Mouse (Mus musculus) spleen, adult 12 weeks (tissue): ENCODE measurements around the gene Tcf7.

Source experiments
- DNase-seq: peaks from one replicate; pipeline ENCODE4 v3.0.0; 2022; ENCODE audit warnings: low spot score

The Tcf7 gene

DNA sequence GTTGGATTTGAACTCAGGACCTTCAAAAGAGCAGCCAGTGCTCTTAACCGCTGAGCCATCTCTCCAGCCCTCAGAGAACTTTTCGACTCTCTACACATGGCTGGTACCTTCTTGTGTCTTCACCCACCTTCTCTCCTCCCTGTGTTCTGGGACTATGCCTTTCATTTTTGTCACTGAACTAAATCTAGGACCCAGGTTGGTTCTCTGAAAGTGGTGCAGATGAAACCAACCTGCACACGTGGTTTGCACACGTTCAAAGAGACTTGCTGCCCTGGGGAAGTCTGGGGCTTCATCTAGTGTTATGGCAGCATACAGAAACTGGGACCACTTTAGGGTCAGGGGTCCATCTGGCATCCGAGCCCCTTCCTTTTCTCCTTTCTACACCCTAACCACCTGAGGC is 15.5 kb downstream of the Tcf7 start:
- no peak for DNase-seq

DNA sequence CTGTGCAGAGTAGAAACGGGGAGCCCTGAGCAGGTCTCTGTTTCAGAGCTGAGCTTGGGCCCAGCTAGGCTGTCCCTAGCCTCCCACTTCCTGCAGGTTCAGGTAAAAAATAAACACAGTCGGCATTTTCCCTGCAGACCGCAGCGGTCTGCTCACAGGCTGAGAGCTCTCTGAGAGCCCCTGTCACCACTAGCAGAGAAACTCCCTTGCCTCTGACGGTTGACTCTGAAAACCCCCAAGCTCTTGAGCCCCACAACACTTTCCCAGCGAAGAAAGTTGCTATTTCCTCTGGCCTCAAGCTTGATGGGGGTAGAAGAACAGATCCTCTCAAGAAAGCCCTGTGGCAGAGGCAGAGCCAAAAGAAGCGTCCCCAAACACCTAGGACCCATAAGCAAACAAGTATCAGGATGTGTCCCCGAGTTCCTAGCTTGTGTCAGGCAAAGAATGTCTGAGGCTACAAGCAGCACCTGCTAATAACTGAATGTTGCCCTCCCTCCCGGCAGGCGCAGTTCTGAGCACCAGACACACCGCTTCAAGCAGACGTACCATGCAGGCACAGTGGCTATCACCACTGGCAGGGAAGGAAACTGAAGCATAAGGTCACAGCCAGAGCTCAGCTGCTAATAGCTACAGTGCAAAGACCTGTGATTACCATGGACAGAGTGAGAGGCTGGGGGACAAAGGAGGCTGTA is 17.1 kb downstream of the Tcf7 start:
- no peak for DNase-seq

DNA sequence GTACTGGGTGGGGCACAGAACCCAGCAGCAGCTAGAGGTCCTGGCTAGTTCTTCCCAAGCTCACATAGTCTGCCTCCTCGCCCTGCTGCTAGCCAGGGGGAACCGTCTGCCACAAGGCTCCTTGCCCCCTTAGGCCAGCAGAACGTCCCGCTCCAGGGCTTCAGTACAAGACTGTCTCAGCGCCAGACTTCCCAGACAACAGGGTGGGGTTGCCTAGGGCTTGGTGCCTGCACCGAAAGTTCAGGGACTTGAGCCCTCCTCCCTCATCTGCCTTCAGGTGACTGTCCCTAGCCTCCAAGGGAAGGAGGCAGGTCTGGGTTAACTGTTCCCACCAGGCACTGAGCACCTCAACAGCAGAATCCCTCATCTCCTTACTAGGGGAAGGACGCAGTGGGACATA is 17.9 kb downstream of the Tcf7 start:
- DNase-seq: no peak

DNA sequence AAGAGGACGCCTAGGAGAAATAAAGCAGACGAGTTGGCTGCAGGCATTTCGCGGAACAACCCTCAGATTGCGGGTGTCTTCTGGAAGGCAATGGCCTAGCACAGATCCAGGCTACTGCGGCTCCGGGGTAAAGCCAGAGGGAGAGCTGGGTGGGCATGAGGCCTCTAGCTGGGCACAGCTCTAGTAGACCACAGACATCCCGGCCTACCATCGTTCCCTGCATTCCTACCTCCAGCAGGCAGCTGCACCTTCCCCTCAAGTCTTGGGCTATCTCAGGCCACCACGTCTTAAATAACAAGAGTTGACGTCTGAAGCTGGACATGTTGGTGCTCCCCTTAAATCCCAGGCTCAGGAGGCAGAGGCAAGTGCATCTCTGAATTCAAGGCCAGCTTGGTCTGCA is 20.5 kb downstream of the Tcf7 start:
- no peak for DNase-seq

DNA sequence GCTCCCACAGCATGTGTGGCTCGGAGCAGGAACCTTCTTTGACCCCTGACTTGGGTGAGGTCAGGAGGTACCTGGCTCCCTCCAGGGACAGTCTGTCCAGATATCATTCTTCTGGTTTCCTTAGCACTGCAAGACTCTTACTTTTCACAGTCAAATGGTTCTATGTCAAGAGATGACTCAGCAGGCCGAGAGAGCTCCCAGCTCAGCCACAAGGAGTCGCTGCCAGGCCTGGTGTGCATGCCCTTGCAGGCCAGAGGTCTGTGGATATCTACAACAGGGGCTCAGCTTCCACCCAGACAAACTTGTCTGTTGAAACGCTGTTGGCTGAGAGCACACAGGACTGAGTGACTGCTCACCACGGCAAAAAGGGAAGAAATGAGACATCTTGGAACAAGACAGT is 20.9 kb downstream of the Tcf7 start:
- DNase-seq: no peak

DNA sequence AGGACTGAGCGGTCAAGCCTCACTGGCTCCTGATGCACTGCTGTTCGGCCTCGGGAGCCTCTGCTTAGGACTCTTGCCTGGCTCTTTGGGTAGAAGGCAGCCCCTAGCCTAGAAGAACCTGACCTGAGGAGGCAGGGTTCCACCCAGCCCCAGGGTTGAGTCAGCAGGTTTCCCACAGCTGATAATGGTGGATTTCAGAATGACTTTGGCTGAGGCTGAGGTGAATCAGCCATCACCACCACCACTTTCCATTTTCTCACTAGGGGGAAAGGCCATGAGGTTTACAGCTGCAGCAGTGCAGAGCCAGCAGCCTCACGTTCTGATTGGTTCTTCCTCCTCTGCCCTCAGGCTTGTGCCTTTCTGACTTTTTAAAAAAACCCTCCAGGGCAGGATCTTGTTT is 21.9 kb downstream of the Tcf7 start:
- DNase-seq: no peak

DNA sequence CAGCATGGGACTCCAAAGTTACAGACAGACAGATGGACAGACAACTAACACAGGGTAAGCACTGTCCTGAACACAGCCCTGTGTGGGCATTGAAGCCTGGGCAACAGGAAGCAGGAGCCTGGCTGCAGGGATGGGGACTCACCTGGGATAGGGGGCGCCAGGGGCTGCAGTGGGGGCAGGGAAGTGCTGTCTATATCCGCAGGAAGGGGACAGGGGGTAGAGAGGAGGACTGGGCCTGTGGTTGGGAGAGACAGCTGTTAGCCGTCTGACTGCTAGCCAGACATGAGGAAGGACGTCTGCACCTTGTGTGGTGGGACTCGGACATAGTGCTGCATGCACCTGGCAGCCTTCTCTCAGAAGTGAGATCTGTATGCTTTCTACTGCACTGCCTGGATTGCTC is 24.1 kb downstream of the Tcf7 start:
- no peak for DNase-seq

DNA sequence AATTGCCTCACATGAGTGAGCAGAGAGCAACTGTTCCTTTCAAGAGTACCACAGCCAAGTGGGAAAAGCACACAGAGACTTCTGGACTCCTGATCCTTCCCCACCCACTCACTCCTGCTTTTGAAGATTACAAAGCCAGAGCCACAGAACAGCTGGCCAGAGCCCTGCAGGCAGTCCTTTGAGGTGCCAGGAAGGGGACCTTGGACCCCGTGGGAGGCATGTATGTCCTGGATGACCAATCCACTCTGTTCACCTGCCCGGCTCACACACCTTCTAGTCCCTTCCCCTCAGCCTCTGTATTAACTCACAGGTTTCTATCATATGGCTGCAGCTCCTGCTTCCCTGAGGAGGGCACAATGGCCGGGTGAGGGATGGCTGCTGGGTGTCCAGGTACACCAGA is 25.4 kb downstream of the Tcf7 start:
- DNase-seq: no peak

DNA sequence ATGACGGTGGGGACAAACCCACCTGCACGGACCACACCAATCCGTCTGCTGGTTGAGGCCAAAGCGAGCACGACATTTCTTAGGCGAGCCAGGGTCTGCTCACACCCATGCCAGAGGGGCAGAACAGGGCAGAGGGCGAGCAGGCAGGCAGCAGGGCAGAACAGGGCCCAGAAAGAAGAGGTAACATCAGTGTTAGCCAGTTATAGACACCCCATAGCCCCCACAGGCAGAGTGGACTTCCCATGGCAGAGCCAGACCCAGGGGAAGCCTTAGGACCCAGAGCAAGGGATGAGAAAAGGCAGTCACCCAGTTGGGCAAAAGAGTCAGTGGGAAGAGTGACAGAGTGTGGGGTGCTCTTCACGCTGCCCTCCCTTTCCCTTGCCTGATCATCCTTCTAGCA is 27.7 kb downstream of the Tcf7 start:
- no peak for DNase-seq

DNA sequence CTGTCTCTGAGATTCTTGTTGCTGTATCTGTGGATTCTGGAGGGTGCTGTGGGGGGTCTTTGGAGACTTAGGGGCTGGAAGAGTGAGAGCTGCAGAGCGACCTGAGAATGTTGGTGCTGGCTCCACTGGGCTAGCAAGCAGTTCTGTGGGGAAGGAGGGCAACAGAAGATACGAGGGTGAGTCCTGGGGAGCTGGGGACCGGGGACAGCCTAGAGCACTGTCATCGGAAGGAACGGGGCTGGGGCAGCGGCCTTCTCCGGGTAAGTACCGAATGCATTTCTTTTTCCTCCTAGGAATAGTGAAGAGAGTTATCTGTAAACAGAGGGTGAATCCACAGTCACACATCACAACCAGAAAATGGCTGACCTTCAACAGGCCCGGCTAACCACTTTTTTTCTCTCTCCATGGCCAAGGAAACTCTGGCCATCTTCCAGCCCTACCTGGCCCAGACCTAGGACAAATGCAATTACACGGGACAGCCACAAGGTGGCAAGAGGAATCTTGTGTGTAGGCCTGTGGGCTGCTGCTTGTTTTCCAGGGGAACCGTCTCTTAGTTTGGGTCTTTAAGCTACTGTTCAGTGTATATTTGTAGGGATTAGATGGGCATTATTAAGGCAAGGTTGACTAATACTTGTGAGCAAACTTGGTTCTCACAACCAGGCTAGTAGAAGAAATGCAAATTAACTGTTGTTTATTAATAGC is 29.0 kb downstream of the Tcf7 start:
- DNase-seq: no peak

DNA sequence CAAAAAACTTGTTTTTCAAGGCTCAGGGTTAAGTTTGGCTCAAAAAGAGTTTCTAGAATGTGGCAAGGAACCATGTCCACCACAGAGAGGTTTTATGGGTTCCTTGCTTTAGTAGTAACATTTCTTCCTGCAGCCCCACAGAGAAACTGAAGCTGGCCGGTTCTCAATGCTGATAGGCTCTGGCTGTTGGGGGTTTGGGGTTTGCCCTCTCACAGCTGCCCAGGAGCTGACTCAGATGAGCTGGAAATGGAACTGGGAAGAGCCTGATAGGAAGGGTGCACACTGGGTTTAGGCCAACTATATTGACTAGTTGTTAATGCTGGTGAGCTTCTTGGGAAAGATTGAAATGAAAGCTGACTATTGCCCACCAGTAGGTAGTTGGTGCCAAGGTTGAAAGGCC is 30.1 kb downstream of the Tcf7 start:
- no peak for DNase-seq

DNA sequence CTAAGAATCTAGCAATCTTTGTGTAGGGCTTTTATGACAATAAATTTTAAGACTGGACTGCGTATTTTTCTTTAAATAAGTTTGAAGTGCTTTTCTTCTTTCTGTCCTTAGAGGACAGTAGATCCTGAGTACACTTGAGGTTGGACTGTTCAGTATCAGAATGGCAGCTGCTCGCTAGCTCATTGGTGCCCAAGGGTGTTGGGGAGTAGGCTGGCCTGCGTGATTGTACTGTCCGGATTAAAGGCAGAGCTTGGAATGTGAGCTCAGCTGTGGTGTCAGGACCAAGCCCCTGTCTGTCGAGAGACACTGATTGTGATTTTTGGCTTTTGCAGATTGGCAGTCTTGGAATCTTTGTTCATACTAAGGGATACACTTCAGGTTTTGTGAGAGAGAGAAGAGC is 31.0 kb downstream of the Tcf7 start:
- DNase-seq: no peak

DNA sequence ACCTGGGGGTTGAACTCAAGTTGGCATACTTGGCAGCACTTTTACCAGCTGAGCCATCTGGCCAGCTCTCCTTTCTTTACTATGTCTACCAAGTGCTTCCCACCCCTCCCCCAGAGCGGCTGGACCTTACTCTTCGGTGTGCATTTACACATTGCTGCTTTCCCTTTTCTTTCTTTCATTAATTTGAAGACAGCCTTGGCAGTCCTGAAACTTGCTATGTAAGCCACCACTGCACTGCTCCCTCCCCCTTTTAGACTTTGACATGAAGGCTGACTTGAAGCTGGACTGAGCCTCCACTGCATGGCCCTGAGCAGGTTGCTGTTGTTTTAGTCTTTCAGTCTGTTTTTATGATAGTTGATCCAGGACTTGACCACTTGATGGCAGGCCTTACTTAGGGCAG is 33.4 kb downstream of the Tcf7 start:
- DNase-seq: no peak

DNA sequence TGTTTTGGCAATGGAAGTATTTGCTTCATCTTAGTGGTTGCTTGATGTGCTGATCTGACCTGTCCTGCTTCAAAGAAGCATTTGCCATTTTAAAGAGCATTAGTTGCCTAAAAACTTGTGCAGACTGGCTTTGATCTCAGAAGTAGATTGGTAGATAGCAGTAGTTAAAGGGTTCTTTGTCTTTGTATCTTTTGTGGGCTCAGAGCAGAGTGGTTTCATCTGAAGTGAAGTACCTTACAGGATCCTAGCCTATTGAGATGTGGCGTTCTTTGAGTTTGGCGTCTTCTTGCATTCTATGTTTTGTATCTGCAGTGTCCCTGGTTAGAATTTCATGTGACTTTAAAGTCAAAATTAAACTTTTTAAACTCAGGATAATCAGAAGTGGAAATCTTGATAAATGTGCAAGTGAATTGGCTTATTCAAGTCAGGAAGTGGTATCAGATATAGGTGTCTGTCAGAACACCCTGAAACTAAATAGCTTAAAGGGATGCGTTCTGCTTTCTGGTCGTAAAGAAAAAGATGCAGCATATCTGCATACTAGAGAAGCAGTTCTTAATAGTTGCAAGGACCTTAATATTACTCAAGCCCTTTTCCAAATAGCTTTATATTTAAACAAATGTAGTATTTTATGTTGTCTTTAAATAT is 41.8 kb downstream of the Tcf7 start:
- no peak for DNase-seq

DNA sequence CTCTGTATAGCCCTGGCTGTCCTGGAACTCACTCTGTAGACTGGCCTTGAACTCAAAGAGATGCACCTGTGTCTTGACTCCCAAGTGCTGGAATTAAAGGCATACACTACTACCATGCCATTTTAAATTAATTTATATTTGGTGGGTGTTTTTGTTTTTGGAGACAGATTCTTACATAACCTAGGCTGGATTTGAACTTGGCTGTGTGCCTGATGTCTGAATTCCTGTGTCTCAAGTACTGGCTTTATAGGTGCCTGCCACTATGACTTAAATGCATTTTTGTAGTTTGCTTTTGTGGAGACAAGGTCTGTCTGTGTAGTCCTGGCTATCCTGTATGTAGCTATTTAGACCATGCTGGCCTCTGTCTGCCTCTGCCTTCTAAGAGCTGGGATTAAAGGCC is 48.3 kb downstream of the Tcf7 start:
- no peak for DNase-seq

DNA sequence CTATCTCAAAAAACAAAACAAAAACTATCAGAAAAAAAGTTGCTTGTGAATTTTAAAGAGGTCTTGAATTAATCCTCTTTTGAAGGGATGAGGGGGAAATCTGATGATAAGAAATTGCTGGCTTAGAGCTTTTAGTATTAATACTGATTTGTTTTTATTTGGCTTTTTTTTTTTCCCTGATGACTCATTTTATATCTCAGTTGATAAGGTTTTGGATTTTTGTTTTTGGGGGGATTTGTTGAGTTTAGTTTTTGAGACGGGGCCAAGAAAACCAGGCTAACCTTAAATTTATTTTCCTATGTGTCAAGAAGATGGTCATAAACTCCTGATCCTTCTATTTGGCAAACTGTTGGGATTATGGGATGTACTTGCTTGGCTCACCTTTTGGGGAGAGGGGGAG is 48.9 kb downstream of the Tcf7 start:
- DNase-seq: no peak

DNA sequence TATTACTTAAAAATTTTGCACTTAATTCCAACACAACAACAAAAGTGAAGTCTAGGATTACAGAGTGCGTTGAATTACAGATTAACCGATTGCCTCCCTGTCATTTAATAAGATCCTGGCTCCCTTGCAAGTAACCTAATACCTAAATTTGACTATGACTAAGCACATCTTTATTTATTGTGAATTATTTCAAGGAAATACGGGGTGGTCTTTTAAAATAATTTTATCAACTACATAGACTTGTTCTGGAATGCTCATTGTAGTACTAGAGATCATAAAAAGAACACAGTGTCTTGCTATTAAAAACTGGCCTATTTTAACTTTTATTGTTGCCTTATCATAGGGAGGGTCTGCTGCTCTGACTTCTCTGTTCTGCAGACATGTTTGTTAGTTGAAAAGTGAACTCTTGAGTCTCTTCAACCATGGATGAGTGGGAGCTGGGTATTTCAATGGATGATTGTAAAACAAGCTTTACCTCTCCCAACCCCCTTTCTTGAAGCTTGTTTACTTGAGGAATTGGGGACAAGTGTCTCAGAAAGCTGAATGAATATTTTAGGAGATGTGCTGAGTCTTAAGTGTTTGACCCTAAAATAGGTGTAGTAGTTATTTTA is 49.7 kb downstream of the Tcf7 start:
- DNase-seq: no peak

DNA sequence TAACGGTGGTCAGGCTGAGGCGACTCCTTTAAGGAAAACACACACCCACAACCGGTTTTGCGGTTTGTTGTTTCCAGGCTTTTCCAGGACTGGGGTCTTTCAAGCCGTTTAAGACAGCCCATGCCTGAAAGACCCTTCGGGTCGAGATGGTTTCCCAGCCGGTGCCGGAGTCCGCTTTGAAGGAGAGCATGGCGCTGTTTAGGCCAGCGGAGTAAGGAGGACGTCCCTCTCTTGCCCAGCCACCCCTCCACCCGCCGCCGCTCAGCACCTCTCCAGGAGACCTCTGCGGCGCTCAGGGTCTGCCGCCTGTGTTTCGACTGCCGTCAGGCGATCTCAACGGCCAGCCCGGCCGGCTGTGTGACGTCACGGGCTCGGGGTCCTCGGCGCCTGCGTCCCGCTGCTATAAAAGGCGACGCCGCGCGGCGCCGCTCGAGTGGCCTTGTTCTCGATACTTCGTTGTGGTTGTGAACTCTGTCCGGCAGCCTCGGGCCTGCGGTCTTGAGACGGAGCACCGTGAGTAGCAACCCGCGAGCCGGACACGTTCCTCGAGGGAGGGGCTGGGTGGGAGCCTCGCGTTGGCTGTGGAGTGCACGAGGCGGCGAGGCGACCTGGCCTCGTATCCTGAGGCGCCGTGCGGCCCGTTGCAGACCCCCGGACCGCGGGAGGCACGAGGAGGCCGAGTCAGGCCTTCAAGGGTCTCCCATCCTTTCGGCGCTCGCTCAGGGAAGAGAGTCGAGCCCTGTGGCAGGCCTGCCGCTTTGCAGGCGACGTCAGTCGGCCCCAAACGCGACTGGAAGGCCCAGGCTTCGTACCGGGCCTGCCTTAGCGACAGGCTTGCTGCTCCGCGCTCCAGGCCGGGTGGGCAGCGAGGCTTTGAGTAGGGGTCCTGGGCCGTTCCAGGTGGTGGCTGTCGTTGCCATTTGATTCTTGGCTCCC is 50.9 kb downstream of the Tcf7 start, which contains the start of gene Skp1a:
Gene Skp1a, plus strand, starts transcription at position 390 of the 936 bp plus-strand sequence.
- DNase-seq: peak; percentile 89

DNA sequence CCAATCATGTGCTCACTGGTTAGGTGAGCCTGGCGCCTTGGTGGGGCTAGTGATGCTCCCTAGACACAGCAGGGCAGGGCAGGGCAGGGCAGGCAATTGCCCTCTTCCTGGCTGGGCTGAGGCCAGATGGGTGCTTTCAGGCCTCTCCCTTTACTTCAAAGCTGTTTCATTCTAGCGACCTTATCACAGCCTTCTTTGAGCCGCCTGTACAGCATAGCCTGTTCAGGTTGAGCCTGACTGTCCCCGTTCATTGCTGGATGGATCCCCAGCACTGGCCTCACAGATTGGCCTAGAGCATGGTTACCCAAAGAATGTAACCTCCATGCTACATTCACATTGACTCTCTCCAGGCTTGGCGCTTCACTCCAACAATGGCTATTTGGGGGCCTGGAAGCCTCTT is 52.1 kb downstream of the Tcf7 start:
- no peak for DNase-seq

DNA sequence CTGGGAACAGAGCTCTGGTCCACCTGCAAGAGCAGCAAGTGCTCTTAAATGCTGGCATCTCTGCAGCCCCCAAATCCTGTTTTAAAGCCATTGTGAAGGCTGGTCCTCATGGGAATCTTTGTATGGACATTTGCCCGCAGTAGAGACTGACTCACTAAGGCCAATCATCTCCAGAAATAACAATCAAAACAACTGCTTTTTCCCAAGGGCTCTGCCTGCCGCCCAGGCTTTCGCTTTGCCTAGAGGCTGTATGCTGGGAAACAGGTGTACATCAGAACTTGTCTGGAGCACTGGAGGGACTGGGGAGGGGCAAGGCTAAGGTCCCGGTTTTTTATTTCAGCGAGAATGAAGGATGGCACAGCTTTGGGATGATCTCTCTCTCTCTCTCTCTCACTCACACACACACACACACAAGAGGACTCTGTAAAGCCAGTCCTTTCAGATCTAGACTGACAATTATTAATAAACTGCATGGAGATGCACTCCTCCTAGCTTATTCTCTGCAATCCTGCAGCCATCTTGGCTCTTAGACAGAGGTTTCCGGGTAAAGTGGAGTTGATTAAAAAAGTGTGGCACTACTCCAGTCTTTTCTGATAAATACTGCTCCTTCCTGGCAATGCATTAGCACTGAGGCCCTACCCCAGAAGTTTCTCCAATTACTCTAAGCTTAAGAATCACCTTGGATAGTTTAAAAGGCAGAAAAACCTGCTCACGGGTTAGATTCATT is 53.9 kb downstream of the Tcf7 start:
- DNase-seq: no peak
